Mouse (Mus musculus) 3T3-L1 (cell line): ENCODE data around the gene Itsn1.

ENCODE experiments used
- DNase-seq: peaks from one replicate; pipeline ENCODE4 v3.0.0-alpha.2; 2015; ENCODE audit warnings: low read depth, low spot score

Gene Itsn1

DNA sequence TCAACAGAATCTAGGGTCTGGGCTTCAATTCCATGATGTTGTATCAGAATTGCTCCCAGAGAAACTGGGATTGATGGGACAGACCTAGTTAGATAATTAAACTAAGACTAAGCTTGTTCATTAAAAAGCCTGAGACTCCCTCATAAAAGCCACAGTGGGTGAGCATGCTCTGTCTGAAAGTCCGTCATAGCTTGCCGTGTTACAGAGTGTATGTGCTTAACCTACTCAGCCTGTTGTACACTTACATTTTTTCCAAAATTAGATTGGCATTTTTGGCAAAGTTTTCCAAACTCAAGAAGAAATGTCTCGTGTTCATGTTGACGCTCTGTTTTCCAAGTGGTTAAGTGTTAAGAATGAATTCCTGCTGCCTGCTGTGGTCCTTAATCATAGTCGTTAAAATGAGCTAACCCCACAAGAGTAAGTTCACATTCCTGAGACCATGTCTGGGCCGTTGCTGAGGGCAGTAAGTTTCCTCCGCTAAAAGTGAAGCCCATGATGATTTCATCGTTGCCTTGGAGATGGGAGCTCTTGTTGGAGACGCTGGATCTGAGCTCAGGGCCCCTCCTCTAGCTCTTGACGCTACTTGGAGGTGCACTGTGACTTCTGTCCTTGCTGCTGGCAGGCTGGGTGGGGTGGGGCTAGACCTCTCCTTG lies 117.1 kb downstream of the Itsn1 start:
- no peak for DNase-seq

DNA sequence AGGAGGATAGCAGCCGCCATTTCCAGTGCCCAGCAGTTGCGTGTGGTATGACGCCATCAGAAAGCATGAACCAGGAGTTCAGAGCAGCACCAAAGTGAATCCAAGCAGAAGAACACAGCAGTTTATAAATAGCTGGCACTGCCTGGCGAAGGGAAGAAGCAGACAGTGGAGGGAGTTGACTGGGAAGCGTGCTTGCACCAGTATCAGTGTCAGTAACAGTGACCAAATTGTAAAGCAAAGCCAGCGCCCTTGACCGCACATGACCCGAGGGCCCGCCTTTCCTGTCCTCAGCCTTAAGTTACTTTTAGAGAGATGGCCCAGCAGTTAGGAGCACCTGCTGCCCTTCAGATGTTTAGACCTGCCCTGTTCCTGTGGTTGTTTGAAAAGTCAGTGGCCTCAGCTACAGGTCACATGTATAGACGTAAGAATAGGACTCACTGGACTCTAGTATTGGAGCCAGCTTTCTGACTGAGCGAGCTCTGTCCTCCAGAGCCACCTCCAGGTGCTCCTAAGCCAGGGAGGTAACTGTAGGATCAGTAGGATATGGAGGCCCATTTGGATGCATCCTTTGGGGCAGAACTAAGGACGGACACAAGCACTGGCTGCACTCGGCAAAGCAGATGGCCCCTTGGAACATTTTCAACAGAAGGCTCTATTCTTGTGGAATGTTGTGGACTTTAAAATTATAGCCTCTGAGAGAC lies 118.6 kb downstream of the Itsn1 start:
- DNase-seq, result no peak

DNA sequence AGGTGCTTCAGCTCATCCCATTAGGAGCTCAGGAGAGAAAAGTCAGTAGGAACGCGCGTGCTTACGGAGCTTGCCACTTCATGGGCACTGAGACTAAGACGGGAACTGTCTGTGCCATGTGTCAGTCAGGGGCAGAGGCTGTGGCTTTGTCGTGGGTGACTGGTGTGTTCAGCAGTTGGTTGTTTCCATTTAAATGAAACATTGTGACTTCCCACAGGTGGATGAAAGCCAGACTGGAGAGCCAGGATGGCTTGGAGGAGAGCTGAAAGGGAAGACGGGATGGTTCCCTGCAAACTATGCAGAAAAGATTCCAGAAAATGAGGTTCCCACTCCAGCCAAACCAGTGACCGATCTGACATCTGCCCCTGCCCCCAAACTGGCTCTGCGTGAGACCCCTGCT lies 119.4 kb downstream of the Itsn1 start:
- no peak for DNase-seq

DNA sequence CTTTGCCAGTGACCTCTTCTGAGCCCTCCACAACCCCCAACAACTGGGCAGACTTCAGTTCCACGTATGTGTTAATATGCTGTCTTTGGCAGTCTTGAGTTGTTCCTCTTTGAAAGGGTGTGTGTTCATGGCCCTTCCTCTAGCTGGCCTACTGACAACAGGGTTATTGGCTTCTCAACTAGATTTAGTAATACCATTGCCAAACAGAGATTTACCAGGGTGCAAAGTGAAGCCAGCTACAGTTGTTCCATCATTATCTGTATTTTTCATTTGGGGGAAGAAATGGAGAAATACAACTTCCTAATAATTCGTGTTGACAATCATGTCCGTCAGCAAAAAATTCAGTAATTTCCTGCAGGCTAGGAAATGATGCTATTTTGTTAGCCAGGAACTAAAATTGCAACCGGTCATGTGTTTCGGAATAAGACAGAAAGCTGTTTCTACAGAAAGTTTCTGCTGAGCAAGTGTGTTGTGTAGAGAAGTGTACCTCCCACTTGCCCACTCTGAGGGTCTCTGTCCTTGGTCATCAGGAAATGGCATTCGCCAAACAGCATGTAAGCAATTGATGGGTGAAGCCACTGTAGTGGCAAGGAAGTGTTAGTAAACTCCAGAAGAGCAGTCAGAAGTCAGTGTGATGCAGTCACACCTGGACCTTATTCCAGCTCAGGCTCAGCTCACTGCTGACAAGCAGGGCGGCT lies 120.0 kb downstream of the Itsn1 start:
- DNase-seq, result no peak

DNA sequence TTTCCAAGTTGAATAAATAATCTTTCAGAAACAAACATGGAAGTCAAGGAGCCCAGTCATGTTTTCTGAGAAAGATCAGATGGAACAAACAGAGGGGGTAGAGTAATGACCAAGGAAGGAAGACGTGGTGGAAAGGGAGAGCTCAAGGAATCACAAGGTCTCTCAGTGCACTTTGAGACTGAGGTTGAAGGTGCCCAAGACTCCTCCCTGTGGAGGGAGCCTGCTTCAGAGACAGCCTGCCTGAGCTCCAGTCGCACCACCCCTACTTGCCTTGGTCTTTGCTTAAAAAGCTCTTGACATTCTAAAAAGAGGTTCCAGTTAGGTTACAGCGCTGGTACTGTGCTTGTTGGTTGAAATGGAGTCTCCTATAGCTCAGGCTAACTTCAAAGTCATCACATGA lies 121.1 kb downstream of the Itsn1 start:
- DNase-seq, result no peak

DNA sequence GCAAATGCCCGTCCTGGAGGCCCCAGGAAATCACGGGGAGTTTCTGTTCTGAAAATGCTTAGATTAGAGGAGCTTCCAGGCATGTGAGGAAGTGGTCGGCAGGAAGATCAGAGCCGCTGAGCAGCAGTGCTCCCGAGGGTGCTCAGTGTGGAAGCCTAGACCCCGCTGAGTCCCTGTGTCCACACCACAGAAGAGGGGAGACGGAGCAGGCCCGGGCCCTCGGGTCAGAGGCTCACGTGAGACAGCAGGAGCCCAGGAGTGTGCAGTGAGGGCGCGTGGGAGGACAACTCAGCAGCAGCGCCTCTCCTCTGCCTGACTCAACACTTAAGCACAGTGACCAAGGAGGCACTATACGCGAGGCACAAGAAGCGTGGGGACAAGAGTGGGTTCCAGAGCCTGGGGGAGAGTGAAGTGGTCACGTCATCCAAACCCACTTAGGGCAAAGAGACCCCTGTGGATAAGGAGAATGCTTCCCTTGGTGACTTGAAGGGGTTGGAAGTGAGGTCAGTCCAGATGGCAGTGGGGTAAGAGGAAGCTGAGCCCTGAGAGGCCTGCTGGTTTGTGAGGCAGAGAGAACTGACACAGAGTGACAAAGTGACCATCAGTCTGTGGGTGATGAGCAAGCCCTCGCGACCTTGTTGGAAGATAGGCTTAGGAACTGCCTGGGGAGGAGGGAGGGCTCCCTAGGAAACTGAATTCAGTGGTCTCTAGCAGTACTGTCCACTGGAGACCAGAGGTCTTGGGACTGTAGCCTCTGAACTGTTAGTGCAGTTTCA lies 122.6 kb downstream of the Itsn1 start:
- no peak for DNase-seq

DNA sequence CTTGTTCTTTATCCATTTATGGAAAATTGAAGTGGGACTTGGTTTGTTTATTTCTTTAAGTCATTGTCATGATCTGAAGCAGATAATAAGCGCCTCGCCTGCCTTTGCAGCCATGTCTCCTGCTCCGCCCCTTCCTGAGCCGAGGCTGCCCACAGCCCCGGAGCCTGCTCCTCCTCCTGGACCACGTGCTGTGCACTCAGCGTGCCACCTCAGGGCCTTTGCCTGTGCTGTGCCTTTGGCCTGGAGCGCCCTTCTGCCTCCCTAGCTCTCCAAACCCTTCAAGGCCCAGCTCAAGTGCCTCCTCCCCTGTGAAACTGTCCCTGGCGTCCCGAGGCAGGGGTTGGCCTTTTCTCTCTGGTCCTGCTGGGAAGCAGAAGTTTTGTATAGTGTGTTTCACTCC lies 123.7 kb downstream of the Itsn1 start:
- DNase-seq, result no peak

DNA sequence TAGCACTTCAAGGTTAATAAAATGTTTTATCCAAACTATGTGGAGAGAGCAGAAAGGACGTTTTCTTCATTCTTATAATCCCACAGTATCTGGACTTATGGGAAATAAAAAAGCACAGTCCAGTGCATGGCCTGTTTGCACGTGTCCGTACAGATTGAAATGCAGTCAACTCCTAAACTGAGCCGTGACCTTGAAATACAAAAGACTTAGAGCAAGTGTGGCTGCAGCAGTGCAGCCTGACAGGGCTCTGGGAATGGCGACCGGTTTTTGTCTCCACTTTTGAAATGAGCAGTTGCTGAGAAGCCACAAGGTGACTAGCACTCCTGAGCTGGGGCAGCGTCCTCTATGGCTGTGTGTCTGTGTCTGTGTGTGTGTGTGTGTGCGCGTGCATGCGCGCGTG lies 124.1 kb downstream of the Itsn1 start:
- DNase-seq, result no peak

DNA sequence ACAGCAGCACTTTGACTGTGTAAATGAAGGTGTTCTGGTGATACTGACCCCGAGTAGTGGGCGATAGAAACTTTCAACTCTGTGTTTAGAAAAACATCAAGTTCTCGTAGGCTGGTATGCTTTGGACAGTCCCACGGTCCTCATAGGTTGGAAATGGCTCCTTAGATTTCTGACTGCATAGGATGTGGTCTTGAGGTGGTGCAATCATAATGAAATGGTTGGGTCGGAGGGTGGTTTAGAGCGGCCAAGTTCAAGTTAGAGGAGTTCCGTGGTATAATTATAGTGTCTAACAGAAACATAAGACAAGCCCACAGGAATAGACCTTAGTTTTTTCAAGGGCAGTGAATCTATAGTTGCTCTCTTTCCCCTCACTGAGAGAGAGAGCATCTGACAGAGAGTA lies 129.6 kb downstream of the Itsn1 start:
- DNase-seq, result no peak

DNA sequence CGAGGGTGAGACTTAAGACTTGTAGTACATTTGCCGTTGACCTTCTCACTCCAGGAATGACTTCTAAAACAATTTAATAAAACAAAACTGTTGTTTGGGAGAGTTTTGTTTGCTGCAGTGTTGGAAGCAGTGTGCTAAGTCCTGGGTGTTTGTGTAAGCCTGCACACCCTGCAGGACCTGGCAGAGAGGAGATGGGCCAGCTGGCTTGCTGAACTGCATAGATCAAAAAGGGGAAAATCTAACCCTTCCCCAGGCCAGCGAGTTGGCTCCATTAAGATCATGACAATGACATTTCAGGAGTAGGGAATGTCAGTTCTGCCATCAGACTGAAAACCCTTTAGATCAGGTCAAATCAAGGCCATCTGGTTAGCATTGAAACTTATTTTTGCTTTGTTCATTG lies 130.1 kb downstream of the Itsn1 start:
- DNase-seq, result no peak

DNA sequence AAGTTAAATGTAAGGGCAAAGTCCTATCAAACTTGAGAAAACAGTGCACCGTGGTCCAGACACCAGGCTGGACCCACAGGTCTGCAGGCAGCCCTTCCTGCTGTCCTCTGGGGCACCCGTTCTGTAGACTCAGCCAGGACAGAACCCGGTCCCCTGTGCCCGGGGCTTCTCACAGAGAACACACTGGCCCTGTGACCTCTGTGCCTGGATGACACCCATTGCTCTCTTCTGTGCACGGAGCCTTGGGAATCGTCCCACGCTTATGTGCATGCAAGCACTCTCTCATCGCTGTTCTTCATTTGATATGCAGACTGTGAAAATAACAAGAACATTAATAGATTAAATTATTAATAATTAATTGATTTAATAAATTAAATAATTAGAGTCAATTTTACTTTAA lies 130.9 kb downstream of the Itsn1 start:
- DNase-seq, result no peak

DNA sequence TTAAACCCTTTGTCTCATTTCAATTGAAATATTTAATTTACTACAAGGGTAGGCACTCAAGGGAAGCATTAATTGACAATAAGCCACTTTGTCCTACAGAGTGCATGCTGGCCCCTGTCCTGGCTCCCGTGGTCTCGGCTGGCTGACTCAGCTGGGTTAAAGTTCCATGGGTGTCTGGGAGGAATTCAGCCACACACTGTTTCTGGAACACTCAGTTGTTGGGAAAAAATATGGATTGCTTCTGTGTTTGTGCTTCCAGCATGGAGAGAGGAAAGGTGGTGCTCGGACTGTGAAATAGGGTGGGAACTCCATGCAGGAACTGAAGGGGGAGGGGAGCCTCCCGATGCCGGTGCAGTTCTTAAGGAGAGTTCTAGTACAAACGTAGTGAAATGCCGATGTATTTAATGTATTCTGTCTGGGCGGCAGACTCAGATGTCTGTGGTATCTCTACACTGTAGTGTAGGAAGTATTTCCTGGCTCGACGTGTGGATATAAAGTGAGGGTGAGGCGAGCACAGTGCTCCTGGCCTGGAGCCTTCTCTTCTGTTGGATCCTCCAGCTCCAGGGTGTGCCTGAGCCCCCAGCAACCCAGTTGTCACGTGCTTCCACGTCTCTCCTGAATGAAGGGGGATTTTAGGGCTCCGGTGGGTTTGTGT lies 131.5 kb downstream of the Itsn1 start:
- peak; percentile 75 for DNase-seq

DNA sequence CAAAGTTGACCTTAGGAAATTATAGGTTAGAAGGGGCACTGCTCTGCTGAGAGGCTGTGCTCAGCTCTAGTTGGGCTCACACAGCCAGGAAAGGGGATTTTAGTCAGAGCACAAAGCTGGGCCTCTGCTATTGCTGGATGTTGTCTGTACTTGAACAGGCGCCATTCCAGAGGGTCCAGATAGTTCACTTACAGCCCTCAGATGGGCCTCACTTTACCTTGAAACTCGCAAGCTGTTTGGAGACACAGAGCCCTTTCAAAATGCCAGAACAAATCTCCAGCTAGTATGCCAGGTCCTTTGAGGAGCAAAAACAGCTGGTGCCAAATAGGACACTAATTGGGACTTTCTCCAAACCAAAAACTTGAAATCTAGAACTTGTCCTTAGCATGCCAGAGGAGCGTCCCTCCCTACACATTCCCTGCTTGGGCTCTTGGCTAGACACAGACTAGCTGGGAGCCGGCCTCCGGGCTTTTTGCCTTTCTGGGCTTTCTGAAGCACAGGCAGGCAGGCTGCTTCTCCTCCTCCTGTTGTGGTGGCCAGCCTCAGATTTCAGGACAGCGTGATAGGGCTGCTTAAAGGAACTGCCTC lies 132.8 kb downstream of the Itsn1 start:
- peak; percentile 35 for DNase-seq

DNA sequence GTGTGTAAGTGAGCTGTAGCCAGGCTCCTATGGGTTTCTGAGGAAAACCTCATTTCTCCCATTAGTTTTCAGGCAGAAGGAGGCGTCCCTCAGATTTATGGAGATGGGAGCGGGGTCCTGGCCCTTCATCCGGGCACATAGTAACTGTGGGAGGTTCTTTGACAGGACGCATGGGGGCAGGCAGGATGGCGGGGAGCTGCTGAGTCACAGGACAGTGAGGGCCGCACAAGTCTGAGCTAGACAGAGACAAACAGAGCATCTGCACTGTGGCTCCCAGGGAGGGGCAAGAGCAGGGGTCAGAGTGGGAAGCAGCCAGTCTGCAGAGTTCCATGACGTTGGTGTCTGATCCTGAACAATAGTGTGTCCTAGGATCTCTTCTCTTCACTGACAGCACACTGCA lies 133.8 kb downstream of the Itsn1 start:
- DNase-seq, result no peak

DNA sequence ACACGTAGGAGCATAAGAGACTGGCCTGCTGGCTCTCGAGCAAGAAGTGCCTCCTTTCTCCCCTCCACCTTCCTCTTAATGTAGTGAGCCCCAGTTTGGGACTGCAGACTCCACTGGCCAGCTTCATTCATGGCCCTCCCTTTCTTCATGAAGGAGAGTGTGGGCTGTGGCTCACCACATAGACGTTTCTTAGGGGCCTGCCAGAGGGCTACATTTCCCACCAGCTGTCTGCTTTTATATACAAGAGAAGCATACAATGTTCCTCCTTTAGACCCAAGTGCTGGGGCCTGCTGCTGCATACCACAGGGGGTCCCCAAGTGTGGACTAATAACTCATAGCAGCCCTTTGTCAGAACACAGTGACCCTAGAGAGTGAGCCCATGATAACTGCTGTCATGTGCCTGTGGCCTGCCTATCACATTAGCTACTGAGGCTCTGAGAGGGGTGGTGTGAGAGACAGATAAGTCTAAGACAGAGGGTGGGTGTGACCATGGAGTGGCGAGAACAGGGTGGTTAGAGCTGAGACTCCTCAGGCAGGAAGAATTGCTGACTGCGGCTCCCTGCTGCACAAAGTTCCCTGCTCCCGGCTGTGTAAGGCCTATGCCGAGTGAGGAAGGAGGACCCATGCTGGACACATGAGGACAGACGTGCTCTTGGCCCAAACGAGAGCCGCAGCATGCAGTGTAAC lies 135.7 kb downstream of the Itsn1 start:
- no peak for DNase-seq

DNA sequence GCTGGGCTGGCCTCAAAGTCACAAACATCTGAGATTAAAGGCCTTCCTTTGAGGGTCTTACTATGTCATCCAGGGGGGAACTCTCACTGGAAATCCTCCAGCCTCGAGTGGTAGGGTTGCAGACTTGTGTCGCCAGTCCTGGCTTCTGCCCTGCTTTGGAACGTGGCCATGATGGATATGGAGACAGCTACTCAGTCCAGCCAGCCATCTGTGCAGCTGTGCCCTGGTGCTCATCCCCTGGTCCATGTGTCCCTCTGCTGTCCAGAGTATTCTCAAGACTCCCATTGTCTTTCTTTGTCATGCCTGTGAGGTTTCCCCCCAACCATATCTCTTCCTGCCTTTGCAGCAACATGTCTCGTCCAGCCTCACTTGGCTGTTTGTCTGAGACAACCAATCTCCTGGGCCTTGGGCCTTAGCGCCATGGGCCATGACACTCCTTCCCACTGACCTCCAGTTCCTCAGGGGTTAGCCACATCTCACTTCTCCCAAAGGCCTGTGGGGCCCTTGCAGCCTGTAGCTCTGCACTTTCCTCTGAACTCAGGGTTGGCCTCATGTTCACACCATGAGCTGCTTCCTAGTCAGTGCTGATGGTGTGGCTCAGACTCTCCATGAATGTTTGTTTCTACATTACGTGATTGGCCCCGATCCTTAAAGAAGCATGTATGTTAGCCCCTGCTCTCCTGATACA lies 136.6 kb downstream of the Itsn1 start:
- no peak for DNase-seq

DNA sequence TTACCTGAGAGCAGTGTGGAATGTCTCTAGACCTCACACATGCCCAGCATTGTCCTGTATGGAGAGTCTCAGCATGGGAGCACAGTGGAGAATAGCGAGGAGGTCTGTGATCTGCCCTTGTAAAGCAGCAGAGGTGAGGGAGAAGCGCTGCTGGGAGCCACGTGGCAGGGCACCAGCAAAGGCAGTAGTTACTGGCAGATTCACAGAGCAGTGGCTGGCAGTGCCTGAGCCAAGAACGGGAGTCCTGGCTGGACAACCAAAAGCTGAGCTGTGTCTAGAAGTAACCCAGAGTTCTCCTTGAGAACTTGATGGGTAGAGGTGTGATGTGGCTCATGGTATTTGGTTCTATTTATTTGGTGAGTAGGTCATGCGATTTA lies 137.2 kb downstream of the Itsn1 start:
- no peak for DNase-seq

DNA sequence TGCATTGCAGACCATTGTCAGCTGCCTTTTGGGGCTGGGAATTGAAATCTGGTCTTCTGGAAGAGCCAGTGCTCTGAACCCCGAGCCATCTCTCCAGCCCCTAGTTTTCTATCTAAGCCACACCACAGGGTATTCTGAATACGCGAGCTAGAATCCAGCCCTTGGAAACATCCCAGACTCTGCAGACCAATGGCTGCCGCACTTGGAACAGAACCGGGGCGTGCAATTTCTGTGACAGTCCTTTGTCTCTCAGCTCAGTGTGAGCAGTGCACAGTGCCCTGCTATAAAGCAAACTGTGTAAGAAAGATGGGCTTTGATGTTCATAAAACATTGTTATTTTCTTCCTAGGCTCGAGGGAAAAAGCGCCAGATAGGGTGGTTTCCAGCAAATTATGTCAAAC lies 138.6 kb downstream of the Itsn1 start:
- DNase-seq, result no peak

DNA sequence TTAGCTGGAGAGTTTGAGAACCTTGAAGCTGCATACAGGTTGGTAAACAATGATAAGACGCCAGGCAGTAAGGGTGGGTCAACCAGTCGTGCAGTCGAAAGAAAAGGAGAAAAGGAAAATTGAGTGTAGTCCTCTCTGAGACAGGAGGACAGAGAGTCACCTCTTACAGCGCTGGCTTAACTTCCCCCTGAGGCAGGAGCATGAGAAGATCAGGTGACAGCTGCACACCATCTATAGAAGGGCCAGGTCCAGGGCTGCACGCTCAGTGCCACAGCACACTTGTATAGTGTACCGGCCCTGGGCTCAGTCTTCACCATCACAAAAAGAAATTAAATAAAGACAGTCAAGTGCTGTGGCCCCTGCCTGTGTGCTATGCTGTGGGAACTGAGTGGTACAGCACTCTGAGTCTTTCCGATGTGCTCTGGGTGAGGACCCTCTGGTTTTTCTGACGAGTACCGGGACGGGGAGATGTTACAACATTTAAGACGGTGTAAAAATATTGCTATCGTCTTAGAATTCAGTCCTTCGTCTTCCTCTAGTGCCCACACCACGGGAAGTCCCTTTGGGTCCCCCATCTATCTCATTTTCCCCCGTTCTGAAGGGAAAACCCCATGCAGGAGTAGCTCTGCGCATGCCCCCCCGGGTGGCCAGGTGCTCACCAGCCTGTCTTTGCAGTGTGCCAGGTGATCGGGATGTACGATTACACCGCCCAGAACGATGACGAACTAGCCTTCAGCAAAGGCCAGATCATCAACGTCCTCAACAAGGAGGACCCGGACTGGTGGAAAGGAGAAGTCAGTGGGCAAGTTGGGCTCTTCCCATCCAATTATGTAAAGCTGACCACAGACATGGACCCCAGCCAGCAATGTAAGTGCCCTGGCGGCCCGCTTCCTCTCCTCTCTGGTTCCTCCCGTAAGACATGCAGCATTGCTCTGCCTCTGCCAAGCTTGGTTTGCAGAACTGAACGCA lies 140.1 kb downstream of the Itsn1 start:
- peak; percentile 52 for DNase-seq
